Mouse (Mus musculus) kidney, embryonic 15.5 days (tissue): Measurements from ENCODE around the gene Adamts12. TPM values are rescaled to one million over a fixed set of nuclear protein-coding genes. Genes with fewer than 3 reads are reported as not detected.

Source experiments
- ATAC-seq: fragments of 200-750 bp; cut with Nextera tagmentation; replicated peaks from 2 replicates; pipeline ENCODE4 v1.8.0; 2017; ENCODE audit warnings: moderate TSS enrichment; ENCODE audit not compliant: low FRiP score
- H3K27ac ChIP-seq: fragments of 300-500 bp; sonication (generic); 2 replicates; pipeline ENCODE4 v1.5.1; 2015; ENCODE audit warnings: mild to moderate bottlenecking, inconsistent platforms
- H3K27me3 ChIP-seq: fragments of 300-500 bp; sonication (generic); 2 replicates; pipeline ENCODE4 v1.6.1; 2015; ENCODE audit warnings: inconsistent platforms
- H3K36me3 ChIP-seq: fragments of 300-500 bp; sonication (generic); 2 replicates; pipeline ENCODE4 v1.6.1; 2015; ENCODE audit warnings: inconsistent platforms
- H3K4me1 ChIP-seq: fragments of 300-500 bp; sonication (generic); 2 replicates; pipeline ENCODE4 v1.6.1; 2015; ENCODE audit warnings: inconsistent platforms
- H3K4me2 ChIP-seq: fragments of 300-500 bp; sonication (generic); 2 replicates; pipeline ENCODE4 v1.6.1; 2015; ENCODE audit warnings: moderate library complexity, mild to moderate bottlenecking, inconsistent platforms
- H3K4me3 ChIP-seq: fragments of 300-500 bp; sonication (generic); replicated peaks from 2 replicates; pipeline ENCODE4 v1.5.1; 2015; ENCODE audit warnings: mild to moderate bottlenecking, inconsistent platforms
- H3K9ac ChIP-seq: fragments of 300-500 bp; sonication (generic); 2 replicates; pipeline ENCODE4 v1.6.1; 2015; ENCODE audit warnings: mild to moderate bottlenecking, inconsistent platforms
- H3K9me3 ChIP-seq: fragments of 300-500 bp; sonication (generic); replicated peaks from 2 replicates; pipeline ENCODE4 v1.6.1; 2016; ENCODE audit warnings: inconsistent platforms
- WGBS: fragments of 180-500 bp; shearing (Covaris S2); methylation state at CpG from one replicate; pipeline ENCODE4 v1.1.7; 2015; ENCODE audit warnings: mixed read lengths; 5-methylcytosine and 5-hydroxymethylcytosine counted together
- polyA plus RNA-seq: library from polyadenylated mRNA; unstranded; fragments of >200 nt; fragmentation: Nextera tagmentation; extraction: Ambion mirVana; gene quantifications from 2 replicates; pipeline ENCODE4 v1.2.1, GENCODE M21; 2015

The Adamts12 gene
- polyA plus RNA-seq, 1 experiment from 2014 or later = 4.0 TPM

- Histone ChIP-seq H3K36me3 (no peaks in the 10 kb centered on the region), H3K4me3 (no peak overlapping the region), H3K4me2 (no peak overlapping the region), H3K27me3 (no peaks in the 10 kb centered on the region), H3K9ac (no peak overlapping the region), H3K4me1 (peaks cover 13% of the 10 kb centered on the region), H3K27ac (no peak overlapping the region), H3K9me3 (no peaks in the 10 kb centered on the region)
- ATAC-seq = no peak
- 58% methylated on average over 2 of the region's 2 CpGs for WGBS
These were observed 115.2 kb downstream of the Adamts12 start for GRCm38 (mm10) chr15:11179751-11180169.

GRCm38 (mm10) chr15:11186711-11187110 lies 122.1 kb downstream of the Adamts12 start:
- Histone ChIP-seq H3K4me1 (no peaks in the 10 kb centered on the region), H3K4me2 (no peak overlapping the region), H3K9me3 (no peaks in the 10 kb centered on the region), H3K36me3 (no peaks in the 10 kb centered on the region), H3K4me3 (no peak overlapping the region), H3K9ac (no peak overlapping the region), H3K27ac (no peak overlapping the region), H3K27me3 (no peaks in the 10 kb centered on the region)
- no peak for ATAC-seq
- 42% methylated on average over 4 of the region's 4 CpGs for WGBS

- Histone ChIP-seq H3K9me3 (no peaks in the 10 kb centered on the region), H3K9ac (no peak overlapping the region), H3K4me3 (no peak overlapping the region), H3K4me1 (no peaks in the 10 kb centered on the region), H3K27me3 (no peaks in the 10 kb centered on the region), H3K36me3 (no peaks in the 10 kb centered on the region), H3K27ac (no peak overlapping the region), H3K4me2 (no peak overlapping the region)
- no peak for ATAC-seq
- WGBS = 82% methylated on average over 4 of the region's 4 CpGs
These were observed 125.9 kb downstream of the Adamts12 start for GRCm38 (mm10) chr15:11190447-11190846.

GRCm38 (mm10) chr15:11192762-11193161 lies 128.2 kb downstream of the Adamts12 start:
- no peak overlapping the region for H3K4me2 ChIP-seq
- WGBS = 76% methylated on average over 2 of the region's 2 CpGs
- no peak overlapping the region for H3K9ac ChIP-seq
- H3K4me1 ChIP-seq = no peaks in the 10 kb centered on the region
- no peaks in the 10 kb centered on the region for H3K36me3 ChIP-seq
- ATAC-seq = no peak
- H3K27me3 ChIP-seq = no peaks in the 10 kb centered on the region
- H3K4me3 ChIP-seq = no peak overlapping the region
- no peaks in the 10 kb centered on the region for H3K9me3 ChIP-seq
- no peak overlapping the region for H3K27ac ChIP-seq

- Histone ChIP-seq H3K36me3 (no peaks in the 10 kb centered on the region), H3K9ac (no peak overlapping the region), H3K27me3 (no peaks in the 10 kb centered on the region), H3K4me1 (no peaks in the 10 kb centered on the region), H3K27ac (no peak overlapping the region), H3K9me3 (no peaks in the 10 kb centered on the region), H3K4me2 (no peak overlapping the region), H3K4me3 (no peak overlapping the region)
- 73% methylated on average over 6 of the region's 6 CpGs for WGBS
- ATAC-seq = no peak
These were observed 132.5 kb downstream of the Adamts12 start for GRCm38 (mm10) chr15:11197051-11197450.

GRCm38 (mm10) chr15:11198246-11198795 lies 133.7 kb downstream of the Adamts12 start:
- no peaks in the 10 kb centered on the region for H3K4me1 ChIP-seq
- 89% methylated on average over 7 of the region's 7 CpGs for WGBS

GRCm38 (mm10) chr15:11203084-11203483 lies 138.5 kb downstream of the Adamts12 start:
- Histone ChIP-seq H3K4me3 (no peak overlapping the region), H3K4me2 (no peak overlapping the region), H3K4me1 (0 out of 2 replicates have a peak, but pooled peaks cover 4% of the 10 kb centered on the region), H3K9ac (no peak overlapping the region), H3K27ac (no peak overlapping the region), H3K9me3 (no peaks in the 10 kb centered on the region), H3K27me3 (no peaks in the 10 kb centered on the region), H3K36me3 (no peaks in the 10 kb centered on the region)
- ATAC-seq = no peak
- 61% methylated on average over 6 of the region's 6 CpGs for WGBS

More at GRCm38 (mm10) chr15:11198246-11198795, 133.7 kb downstream of the Adamts12 start:
- no peaks in the 10 kb centered on the region for H3K36me3 ChIP-seq
- H3K4me3 ChIP-seq = no peak overlapping the region
- ATAC-seq = no peak
- H3K9ac ChIP-seq = no peak overlapping the region
- no peaks in the 10 kb centered on the region for H3K9me3 ChIP-seq
- H3K27me3 ChIP-seq = no peaks in the 10 kb centered on the region
- H3K4me2 ChIP-seq = no peak overlapping the region
- H3K27ac ChIP-seq = no peak overlapping the region

- no peak for ATAC-seq
- Histone ChIP-seq H3K9ac (no peak overlapping the region), H3K9me3 (no peaks in the 10 kb centered on the region), H3K36me3 (no peaks in the 10 kb centered on the region), H3K4me3 (no peak overlapping the region), H3K4me2 (no peak overlapping the region), H3K4me1 (0 out of 2 replicates have a peak, but pooled peaks cover 8% of the 10 kb centered on the region), H3K27me3 (no peaks in the 10 kb centered on the region), H3K27ac (no peak overlapping the region)
- WGBS = 74% methylated on average over 3 of the region's 3 CpGs
These were observed 140.3 kb downstream of the Adamts12 start for GRCm38 (mm10) chr15:11204934-11205333.

GRCm38 (mm10) chr15:11210976-11211375 lies 146.4 kb downstream of the Adamts12 start:
- 65% methylated on average over 6 of the region's 6 CpGs for WGBS
- no peak overlapping the region for H3K9ac ChIP-seq
- no peak overlapping the region for H3K4me3 ChIP-seq
- no peak overlapping the region for H3K4me2 ChIP-seq
- H3K36me3 ChIP-seq = no peaks in the 10 kb centered on the region
- 0 out of 2 replicates have a peak, but pooled peaks cover 8% of the 10 kb centered on the region for H3K4me1 ChIP-seq
- H3K27me3 ChIP-seq = no peaks in the 10 kb centered on the region
- H3K9me3 ChIP-seq = no peaks in the 10 kb centered on the region
- ATAC-seq = no peak
- no peak overlapping the region for H3K27ac ChIP-seq

- Histone ChIP-seq H3K9ac (no peak overlapping the region), H3K36me3 (no peaks in the 10 kb centered on the region), H3K4me1 (no peaks in the 10 kb centered on the region), H3K4me2 (no peak overlapping the region), H3K27me3 (no peaks in the 10 kb centered on the region), H3K27ac (no peak overlapping the region), H3K9me3 (no peaks in the 10 kb centered on the region), H3K4me3 (no peak overlapping the region)
- no peak for ATAC-seq
- WGBS = 88% methylated on average over 4 of the region's 4 CpGs
These were observed 169.5 kb downstream of the Adamts12 start for GRCm38 (mm10) chr15:11233906-11234632.

- H3K4me3 ChIP-seq = no peak overlapping the region
- no peak overlapping the region for H3K9ac ChIP-seq
- H3K27me3 ChIP-seq = no peaks in the 10 kb centered on the region
- WGBS = 81% methylated on average over 3 of the region's 3 CpGs
- no peaks in the 10 kb centered on the region for H3K36me3 ChIP-seq
- H3K4me2 ChIP-seq = no peak overlapping the region
- H3K4me1 ChIP-seq = no peaks in the 10 kb centered on the region
- no peak for ATAC-seq
- no peaks in the 10 kb centered on the region for H3K9me3 ChIP-seq
- no peak overlapping the region for H3K27ac ChIP-seq
These were observed 175.8 kb downstream of the Adamts12 start for GRCm38 (mm10) chr15:11240406-11240805.

GRCm38 (mm10) chr15:11241288-11241687 lies 176.7 kb downstream of the Adamts12 start:
- Histone ChIP-seq H3K9me3 (no peaks in the 10 kb centered on the region), H3K4me3 (no peak overlapping the region), H3K9ac (no peak overlapping the region), H3K36me3 (no peaks in the 10 kb centered on the region), H3K4me1 (no peaks in the 10 kb centered on the region), H3K27me3 (no peaks in the 10 kb centered on the region), H3K27ac (no peak overlapping the region), H3K4me2 (no peak overlapping the region)
- 58% methylated on average over 2 of the region's 2 CpGs for WGBS
- no peak for ATAC-seq
